Mouse (Mus musculus) bone marrow macrophage, adult 2 months (primary cell): Measurements from ENCODE around the gene Slc34a1.

ENCODE experiments used
- CTCF ChIP-seq: IDR thresholded peaks from 2 replicates; pipeline ENCODE4 v1.5.1; 2012; ENCODE audit warnings: low read depth, mild to moderate bottlenecking, low read length, moderate library complexity
- POLR2A ChIP-seq: IDR thresholded peaks from 2 replicates; pipeline ENCODE4 v1.6.1; 2012; ENCODE audit warnings: mild to moderate bottlenecking, low read depth, low read length, borderline replicate concordance

GRCm38 (mm10) chr13:55447543-55447943 lies 49.6 kb downstream of the Slc34a1 start:
- TF ChIP-seq CTCF (no peak), POLR2A (no peak)
